Mouse (Mus musculus) forebrain, embryonic 10.5 days (tissue): ENCODE measurements at regions not wholly inside any gene's neighbourhood (a gene's known extent, or its start where the extent isn't known, plus 50 kb on each side); places are given as distances from the start of the nearest gene placed in this dataset.
"Not testable (repeated sequence)": the region's sequence is repeated elsewhere in the genome, so short reads cannot be mapped to it uniquely, and the experiment has no call there.

Experiments
- DNase-seq: peaks from one replicate; pipeline ENCODE4 v3.0.0-alpha.2; 2017; ENCODE audit warnings: low spot score; ENCODE audit errors: extremely low spot score
- H3K27ac ChIP-seq: fragments of 300-500 bp; sonication (generic); 2 replicates; pipeline ENCODE4 v1.5.1; 2016; ENCODE audit warnings: mild to moderate bottlenecking
- H3K27me3 ChIP-seq: fragments of 300-500 bp; sonication (generic); 2 replicates; pipeline ENCODE4 v1.6.1; 2016; ENCODE audit warnings: mild to moderate bottlenecking; ENCODE audit not compliant: poor library complexity, severe bottlenecking
- H3K36me3 ChIP-seq: fragments of 300-500 bp; sonication (generic); replicated peaks from 2 replicates; pipeline ENCODE4 v1.6.1; 2016; ENCODE audit warnings: mild to moderate bottlenecking, moderate library complexity
- H3K4me1 ChIP-seq: fragments of 300-500 bp; sonication (generic); 2 replicates; pipeline ENCODE4 v1.6.1; 2016
- H3K4me3 ChIP-seq: fragments of 300-500 bp; sonication (generic); 2 replicates; pipeline ENCODE4 v1.5.1; 2016; ENCODE audit warnings: mild to moderate bottlenecking, moderate library complexity
- H3K9me3 ChIP-seq: fragments of 300-500 bp; sonication (generic); 2 replicates; pipeline ENCODE4 v1.6.1; 2016; ENCODE audit warnings: mild to moderate bottlenecking, moderate library complexity
- WGBS: fragments of 180-500 bp; shearing (Covaris S2); methylation state at CpG from one replicate; pipeline ENCODE4 v1.1.7; 2016; 5-methylcytosine and 5-hydroxymethylcytosine counted together

DNA sequence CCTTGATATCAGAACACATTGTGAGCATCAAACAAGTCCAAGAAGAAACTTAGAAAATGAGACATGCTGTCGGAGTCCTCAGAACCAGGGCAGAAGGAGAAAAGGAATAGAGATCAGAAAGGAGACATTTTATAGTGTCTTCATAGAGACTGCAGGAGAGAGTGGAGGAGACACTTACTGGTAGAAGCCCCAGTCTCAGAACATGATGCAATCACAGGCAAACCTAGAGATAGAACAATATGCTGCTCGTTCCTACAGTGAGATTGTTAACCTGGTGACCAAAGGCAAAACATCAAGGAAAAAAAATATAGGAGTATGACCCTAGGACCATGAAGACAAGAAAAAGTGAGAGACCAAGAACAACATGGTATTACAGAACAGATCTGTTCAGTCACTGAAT is 164.7 kb upstream of the Tenm4 start:
- no peaks in the 10 kb centered on the region for H3K4me1 ChIP-seq
- DNase-seq: no peak
- no peaks in the 10 kb centered on the region for H3K36me3 ChIP-seq
- H3K4me3 ChIP-seq: no peak overlapping the region
- H3K27me3 ChIP-seq: no peaks in the 10 kb centered on the region
- H3K9me3 ChIP-seq: no peaks in the 10 kb centered on the region
- 84% methylated on average over 2 of the region's 2 CpGs for whole genome bisulfite sequencing
- H3K27ac ChIP-seq: no peak overlapping the region

DNA sequence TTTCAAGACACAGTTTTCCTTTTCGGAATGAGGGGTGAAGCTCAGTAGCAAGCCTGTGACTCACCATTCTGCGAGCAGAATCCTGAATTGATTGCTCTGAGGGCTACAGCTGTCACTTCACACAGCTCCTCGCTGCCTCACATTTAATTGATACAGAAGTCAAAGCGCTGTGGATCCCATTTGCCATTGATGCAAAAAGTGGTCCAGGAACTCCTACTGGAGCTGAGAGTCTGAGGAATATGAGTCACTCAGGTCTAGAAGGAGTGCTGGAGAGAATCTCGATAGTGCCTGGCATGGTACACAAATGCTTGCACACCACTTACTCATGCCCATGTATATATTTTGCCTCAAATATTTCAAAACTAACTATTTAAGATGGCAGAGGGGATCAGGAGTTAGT is 158.0 kb upstream of the Tenm4 start:
- Histone ChIP-seq H3K36me3 (no peaks in the 10 kb centered on the region), H3K27ac (no peak overlapping the region), H3K9me3 (no peaks in the 10 kb centered on the region), H3K4me1 (no peaks in the 10 kb centered on the region), H3K4me3 (no peak overlapping the region), H3K27me3 (no peaks in the 10 kb centered on the region)
- 91% methylated on average over 5 of the region's 5 CpGs for WGBS
- no peak for DNase-seq

DNA sequence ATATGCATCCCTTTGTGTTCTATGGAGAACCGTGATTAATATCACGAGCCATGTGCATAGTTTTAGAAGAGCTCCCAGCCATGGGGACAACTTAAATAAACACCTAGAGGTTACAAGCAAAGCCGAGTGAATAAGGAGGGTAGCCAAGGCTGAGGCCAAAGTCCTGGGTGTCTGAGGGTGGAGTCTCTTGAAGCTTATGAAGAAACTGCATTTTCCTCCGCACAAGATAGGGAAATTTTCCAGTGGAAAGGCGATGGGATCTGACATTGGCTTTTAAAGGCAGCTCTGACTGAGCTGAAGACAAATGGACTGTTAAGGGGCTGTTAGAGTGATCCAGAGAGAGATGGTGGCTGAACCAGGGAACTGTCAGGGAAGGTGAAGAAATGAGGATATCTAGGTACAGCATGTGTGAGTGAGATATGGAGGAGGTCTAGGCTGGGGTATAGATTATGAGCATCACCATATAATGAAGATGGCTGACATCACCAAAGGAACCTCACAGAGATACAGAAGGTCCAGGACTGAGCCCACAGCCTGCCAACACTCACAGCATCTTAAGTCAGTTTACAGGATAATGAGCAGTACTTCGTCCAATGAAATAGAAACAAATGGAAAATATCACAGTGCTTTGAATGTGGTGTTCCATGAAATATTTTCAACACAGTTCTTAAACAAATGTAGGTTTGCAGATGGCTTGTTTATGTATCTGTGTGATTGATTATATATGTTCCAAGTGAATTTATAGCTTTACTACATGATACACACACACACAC is 153.7 kb upstream of the Tenm4 start:
- no peaks in the 10 kb centered on the region for H3K4me1 ChIP-seq
- no peak overlapping the region for H3K27ac ChIP-seq
- H3K27me3 ChIP-seq: no peaks in the 10 kb centered on the region
- H3K36me3 ChIP-seq: no peaks in the 10 kb centered on the region
- H3K9me3 ChIP-seq: no peaks in the 10 kb centered on the region
- no peak overlapping the region for H3K4me3 ChIP-seq
- WGBS: 90% methylated on average over 6 of the region's 6 CpGs
- DNase-seq: no peak

DNA sequence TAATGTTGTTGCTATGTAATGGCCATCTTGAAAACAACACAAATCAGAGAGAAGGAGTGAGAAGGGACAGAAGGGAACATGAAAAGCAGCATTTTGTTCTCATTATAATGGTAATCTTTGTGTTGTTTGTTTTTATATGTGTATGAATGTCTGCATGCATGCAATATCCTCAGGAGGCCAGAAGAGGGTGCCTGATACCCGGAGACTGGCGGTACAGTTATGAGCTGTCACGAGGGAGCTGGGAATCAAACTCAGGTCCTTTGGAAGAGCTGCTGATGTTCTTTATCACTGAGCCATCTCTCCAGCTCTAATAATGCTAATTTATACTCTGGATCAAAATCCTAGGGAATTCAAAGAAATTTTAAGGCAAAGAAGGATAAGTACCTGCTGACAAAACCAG is 147.0 kb upstream of the Tenm4 start:
- Histone ChIP-seq H3K4me3 (no peak overlapping the region), H3K4me1 (no peaks in the 10 kb centered on the region), H3K27ac (no peak overlapping the region), H3K9me3 (peaks cover 3% of the 10 kb centered on the region; the same call in 1 of the 2 replicates), H3K27me3 (no peaks in the 10 kb centered on the region), H3K36me3 (no peaks in the 10 kb centered on the region)
- DNase-seq: no peak
- WGBS: 97% methylated on average over 3 of the region's 3 CpGs

DNA sequence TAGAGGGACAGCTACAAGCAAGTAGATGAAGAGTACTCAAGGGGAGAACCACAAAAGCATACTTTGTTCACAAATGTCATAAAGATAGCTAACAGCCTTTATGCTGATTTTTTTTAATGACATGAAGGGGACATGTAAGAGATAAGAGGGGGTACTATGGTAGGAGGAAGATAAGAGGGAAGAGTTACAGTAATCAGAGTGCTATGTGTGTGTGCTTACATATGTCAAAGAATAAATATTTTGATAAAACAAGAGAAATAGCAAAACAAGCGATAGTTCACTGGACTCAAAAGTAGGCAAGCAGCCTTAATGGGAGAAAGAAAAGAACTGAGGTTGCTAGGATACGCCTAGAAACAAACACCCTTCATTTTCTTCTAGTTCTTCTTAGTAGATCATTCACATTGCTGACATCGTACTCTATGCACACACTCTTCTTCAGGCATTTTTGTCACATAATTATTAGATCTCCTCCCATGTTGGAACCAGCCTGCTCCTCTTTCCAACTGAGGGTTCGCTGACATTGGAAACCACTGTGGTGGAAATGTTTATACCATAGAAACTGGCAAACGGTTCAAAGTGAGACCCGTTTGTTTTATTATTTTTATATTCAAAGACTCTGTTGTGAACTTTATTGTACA is 144.1 kb upstream of the Tenm4 start:
- Histone ChIP-seq H3K27ac (no peak overlapping the region), H3K27me3 (no peaks in the 10 kb centered on the region), H3K36me3 (no peaks in the 10 kb centered on the region), H3K4me3 (no peak overlapping the region), H3K4me1 (no peaks in the 10 kb centered on the region), H3K9me3 (peaks cover 3% of the 10 kb centered on the region; the same call in 1 of the 2 replicates)
- DNase-seq: no peak
- 89% methylated on average over 6 of the region's 6 CpGs for WGBS

DNA sequence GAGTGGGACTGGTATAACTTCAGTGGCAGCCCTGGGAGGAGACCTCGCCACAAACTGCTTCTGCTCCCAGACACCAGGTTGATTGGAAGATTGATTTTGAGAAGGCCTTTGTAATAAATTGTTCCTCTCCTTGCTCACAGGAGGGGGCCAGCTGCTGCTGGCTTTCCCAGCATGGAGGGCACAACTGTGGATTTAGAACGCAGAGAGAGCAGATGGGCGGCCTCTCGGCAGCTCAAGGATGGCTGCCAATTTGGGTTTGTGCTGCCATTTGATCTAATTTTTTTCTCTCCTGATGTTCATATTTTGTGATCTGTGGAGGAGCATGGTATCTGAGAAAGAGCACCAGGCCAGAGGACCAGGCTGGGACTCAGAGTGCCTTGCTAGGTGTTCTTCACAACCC is 137.4 kb upstream of the Tenm4 start:
- no peak overlapping the region for H3K27ac ChIP-seq
- H3K4me3 ChIP-seq: no peak overlapping the region
- no peaks in the 10 kb centered on the region for H3K4me1 ChIP-seq
- no peaks in the 10 kb centered on the region for H3K27me3 ChIP-seq
- H3K9me3 ChIP-seq: no peaks in the 10 kb centered on the region
- DNase-seq: no peak
- WGBS: 89% methylated on average over 4 of the region's 4 CpGs
- H3K36me3 ChIP-seq: no peaks in the 10 kb centered on the region

DNA sequence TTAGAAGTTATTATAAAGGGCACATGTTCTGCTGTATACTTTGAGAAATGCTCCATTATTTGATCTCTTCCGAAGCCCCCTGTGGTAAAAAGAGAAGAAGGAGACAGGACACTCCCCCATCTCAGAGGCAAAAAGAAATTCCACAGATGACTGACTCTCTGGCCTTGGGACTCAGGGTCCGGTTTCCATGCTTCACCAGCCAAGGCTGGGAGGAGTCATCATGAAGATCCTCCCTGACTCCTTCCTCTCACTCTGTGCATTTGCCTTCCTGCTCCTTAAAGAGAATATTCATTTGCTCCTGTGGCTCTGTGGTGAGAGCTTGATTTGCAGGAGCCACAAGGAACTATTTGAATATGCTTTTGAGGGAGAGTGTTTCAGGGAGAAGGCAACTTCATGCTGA is 135.6 kb upstream of the Tenm4 start:
- H3K36me3 ChIP-seq: no peaks in the 10 kb centered on the region
- H3K4me3 ChIP-seq: no peak overlapping the region
- H3K9me3 ChIP-seq: no peaks in the 10 kb centered on the region
- H3K4me1 ChIP-seq: no peaks in the 10 kb centered on the region
- no peak for DNase-seq
- 52% methylated on average over 2 of the region's 2 CpGs for WGBS
- no peak overlapping the region for H3K27ac ChIP-seq
- H3K27me3 ChIP-seq: no peaks in the 10 kb centered on the region

DNA sequence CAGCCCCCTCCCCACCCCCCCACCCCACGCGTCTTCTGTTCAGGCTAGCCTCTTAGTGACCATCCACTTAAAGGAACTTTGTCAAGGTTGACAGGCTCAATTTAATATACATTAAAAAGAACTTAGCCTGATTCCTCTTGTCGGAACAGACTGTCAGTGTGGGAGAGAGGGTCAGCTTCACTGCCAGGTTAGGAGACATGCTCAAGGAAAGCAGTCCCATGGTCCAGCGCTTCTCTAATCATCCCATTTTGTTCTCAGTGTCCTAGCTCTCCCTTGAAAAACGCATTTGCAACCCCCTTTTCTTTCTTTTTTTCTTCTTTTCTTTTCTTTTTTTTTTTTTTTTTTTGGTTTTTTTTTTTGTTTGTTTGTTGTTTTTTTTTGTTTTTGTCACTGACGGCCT is 131.4 kb upstream of the Tenm4 start:
- H3K36me3 ChIP-seq: no peaks in the 10 kb centered on the region
- DNase-seq: no peak
- H3K4me1 ChIP-seq: no peaks in the 10 kb centered on the region
- peaks cover 5% of the 10 kb centered on the region; the same call in 1 of the 2 replicates for H3K9me3 ChIP-seq
- H3K27ac ChIP-seq: no peak overlapping the region
- H3K27me3 ChIP-seq: no peaks in the 10 kb centered on the region
- no peak overlapping the region for H3K4me3 ChIP-seq
- WGBS: 67% methylated on average over 6 of the region's 6 CpGs

DNA sequence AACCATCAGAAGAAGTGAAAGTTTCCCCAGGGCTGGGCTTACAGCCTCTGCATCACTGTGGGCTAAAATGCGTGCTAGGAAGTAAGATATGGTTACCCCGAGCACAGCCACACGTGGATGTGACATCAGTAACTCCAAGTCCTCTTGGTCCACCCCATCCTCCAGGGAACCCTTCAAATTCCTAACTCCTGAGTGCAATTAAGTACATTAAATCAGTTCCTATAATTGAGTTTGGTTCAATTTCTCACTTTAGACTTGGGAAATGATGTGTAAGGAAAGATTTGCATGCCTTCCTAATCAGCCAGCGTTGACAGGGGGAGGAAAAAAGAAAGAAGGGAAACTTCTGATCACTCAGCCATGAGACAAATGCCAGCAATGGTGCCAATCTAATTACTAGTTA is 129.2 kb upstream of the Tenm4 start:
- no peaks in the 10 kb centered on the region for H3K27me3 ChIP-seq
- no peak for DNase-seq
- H3K36me3 ChIP-seq: no peaks in the 10 kb centered on the region
- H3K27ac ChIP-seq: no peak overlapping the region
- 68% methylated on average over 4 of the region's 4 CpGs for WGBS
- H3K4me1 ChIP-seq: no peaks in the 10 kb centered on the region
- peaks cover 8% of the 10 kb centered on the region; the same call in 1 of the 2 replicates for H3K9me3 ChIP-seq
- H3K4me3 ChIP-seq: no peak overlapping the region

DNA sequence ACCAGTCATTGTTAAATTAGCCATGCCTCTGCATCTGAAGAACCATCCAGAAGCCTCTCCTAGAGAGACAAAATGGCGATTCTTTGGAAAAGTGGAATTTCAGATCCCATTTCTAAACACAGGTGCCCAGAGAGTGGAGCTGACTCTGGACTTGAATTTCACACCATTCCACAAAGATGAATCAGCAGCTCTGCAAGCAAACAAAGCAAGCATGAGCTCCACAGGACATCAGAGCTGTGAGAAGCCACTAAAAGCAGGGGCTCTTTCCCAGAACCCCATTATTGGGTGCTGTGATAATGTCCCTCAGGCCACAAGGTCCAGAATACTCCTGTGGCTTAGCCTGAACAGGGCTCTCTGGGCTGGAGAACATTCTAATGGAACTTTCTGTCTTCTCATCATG is 119.4 kb upstream of the Tenm4 start:
- H3K27me3 ChIP-seq: no peaks in the 10 kb centered on the region
- H3K9me3 ChIP-seq: peaks cover 10% of the 10 kb centered on the region
- DNase-seq: no peak
- no peak overlapping the region for H3K4me3 ChIP-seq
- 88% methylated on average over 1 of the region's 1 CpGs for WGBS
- no peaks in the 10 kb centered on the region for H3K36me3 ChIP-seq
- no peaks in the 10 kb centered on the region for H3K4me1 ChIP-seq
- H3K27ac ChIP-seq: no peak overlapping the region

DNA sequence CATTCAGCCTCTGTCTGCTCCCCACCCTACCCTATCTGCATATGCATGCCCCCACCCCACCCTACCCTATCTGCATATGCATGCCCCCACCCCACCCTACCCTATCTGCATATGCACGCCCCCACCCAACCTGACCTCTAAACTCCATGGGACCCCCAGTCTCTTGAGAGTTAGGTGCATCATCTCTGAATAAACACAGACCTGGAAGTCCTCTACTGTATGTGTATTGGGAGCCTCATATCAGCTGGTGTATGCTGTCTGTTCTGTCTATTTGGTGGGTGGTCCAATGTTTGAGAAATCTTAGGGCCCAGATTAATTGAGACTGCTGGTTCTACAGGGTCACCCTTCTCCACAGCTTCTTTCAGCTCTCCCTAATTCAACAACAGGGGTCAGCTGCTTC is 109.4 kb upstream of the Tenm4 start:
- H3K4me1 ChIP-seq, DNase-seq, H3K4me3 ChIP-seq, H3K9me3 ChIP-seq, H3K27ac ChIP-seq, H3K36me3 ChIP-seq, H3K27me3 ChIP-seq: not testable (repeated sequence)
- WGBS: 47% methylated on average over 1 of the region's 1 CpGs

DNA sequence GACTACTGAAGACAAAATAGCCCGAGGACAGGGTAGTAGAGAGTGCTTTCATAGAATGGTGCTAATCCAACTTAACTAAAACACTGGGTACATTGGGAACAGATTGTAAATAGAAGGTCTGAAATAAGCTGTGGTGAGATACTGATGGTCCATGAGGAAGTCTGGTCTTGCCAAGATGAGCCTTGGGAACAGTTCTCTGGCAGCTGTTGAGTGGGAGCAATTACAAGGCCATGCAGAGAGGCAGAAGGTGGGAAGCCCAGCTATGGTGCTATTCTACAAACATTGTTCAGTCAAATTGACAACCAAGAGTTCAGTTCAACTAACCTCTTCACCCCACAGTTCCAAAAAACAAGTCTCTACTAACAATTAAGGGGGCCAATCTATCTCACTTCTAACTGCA is 92.5 kb upstream of the Tenm4 start:
- Histone ChIP-seq H3K4me1 (no peaks in the 10 kb centered on the region), H3K36me3 (no peaks in the 10 kb centered on the region), H3K27ac (no peak overlapping the region), H3K27me3 (no peaks in the 10 kb centered on the region), H3K4me3 (no peak overlapping the region), H3K9me3 (no peaks in the 10 kb centered on the region)
- 90% methylated on average over 1 of the region's 1 CpGs for WGBS
- no peak for DNase-seq

DNA sequence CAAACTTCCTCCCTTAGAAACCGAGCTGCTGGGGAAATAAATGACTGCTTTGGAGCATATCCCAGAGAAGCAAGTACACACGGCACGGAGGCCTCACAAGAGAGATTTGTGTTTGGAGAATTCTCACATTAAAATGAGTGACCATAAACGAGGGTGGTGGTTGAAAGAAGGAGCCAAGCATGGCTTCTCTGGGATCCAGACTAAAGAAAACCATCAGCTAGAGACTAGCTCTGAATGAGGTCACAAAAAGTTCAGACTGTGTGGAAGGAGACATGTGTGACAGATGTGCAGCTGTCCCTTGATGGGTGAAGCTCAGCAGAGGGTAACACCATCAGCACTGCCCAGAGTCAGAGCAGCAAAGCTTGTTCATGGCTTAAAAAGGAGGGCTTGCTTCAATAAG is 89.4 kb upstream of the Tenm4 start:
- Histone ChIP-seq H3K27ac (no peak overlapping the region), H3K9me3 (no peaks in the 10 kb centered on the region), H3K36me3 (no peaks in the 10 kb centered on the region), H3K4me3 (no peak overlapping the region), H3K4me1 (no peaks in the 10 kb centered on the region), H3K27me3 (no peaks in the 10 kb centered on the region)
- 85% methylated on average over 4 of the region's 4 CpGs for WGBS
- no peak for DNase-seq
